ENCODE assay signal across 13 mouse cellular contexts in genomic region chr16:35183161-35183560, GRCm38 (mm10). TPM values are rescaled to one million over a fixed set of nuclear protein-coding genes. Genes with fewer than 3 reads are reported as not detected.
DNase-seq lines count a peak whose midpoint lies in the region; ATAC-seq and TF ChIP-seq lines count a peak whose summit lies in the region.
"Had no signal": no experiment of that assay in that cellular context is flagged by ENCODE, and none has a peak within 500 bp of the region (broad histone marks: within the 10 kb centered on the region; RNA-seq: fewer than 3 reads in every experiment).

No protein-coding gene starts in this region.

- peak; percentile 7; the same call in 1 of the 2 replicates for ATAC-seq in lung, embryonic 15.5 days (ENCODE audit: borderline replicate concordance, extremely low read depth, low FRiP score, low TSS enrichment)
- no peak for ATAC-seq in liver, embryonic 12.5 days

- intact Hi-C loops in gastrocnemius, adult 2 months (cut with DNase I): no loop called here

- WGBS in lung, embryonic 15.5 days: 61% methylated on average over 11 of the region's 11 CpGs
- WGBS in lung, adult 2 months: 71% methylated on average over 11 of the region's 11 CpGs
- 84% methylated on average over 11 of the region's 11 CpGs for WGBS in forebrain, embryonic 10.5 days
- 67% methylated on average over 11 of the region's 11 CpGs for WGBS in liver, embryonic 12.5 days (ENCODE audit: insufficient replicate concordance)

- H3K4me3 ChIP-seq in lung, embryonic 15.5 days: no peak overlapping the region
- no peak overlapping the region for H3K4me3 ChIP-seq in lung, adult 2 months (replicated peaks; ENCODE audit: extremely low read depth, low read depth, low read length)
- H3K4me3 ChIP-seq in gastrocnemius, adult 2 months: no peak overlapping the region
- H3K4me3 ChIP-seq in forebrain, embryonic 10.5 days: no peak overlapping the region
- no peak overlapping the region for H3K4me3 ChIP-seq in liver, embryonic 12.5 days
- H3K4me3 ChIP-seq: hindbrain, embryonic 15.5 days; midbrain, embryonic 10.5 days had no signal

- no peak overlapping the region for H3K4me2 ChIP-seq in lung, embryonic 15.5 days
- no peak overlapping the region for H3K4me2 ChIP-seq in liver, embryonic 12.5 days
- H3K4me2 ChIP-seq: hindbrain, embryonic 15.5 days; liver, embryonic 11.5 days had no signal

- H3K36me3 ChIP-seq in lung, embryonic 15.5 days: no peaks in the 10 kb centered on the region
- no peaks in the 10 kb centered on the region for H3K36me3 ChIP-seq in forebrain, embryonic 10.5 days (replicated peaks)
- no peaks in the 10 kb centered on the region for H3K36me3 ChIP-seq in liver, embryonic 12.5 days
- H3K36me3 ChIP-seq: midbrain, embryonic 10.5 days had no signal

- no peaks in the 10 kb centered on the region for H3K9me3 ChIP-seq in lung, embryonic 15.5 days
- H3K9me3 ChIP-seq in forebrain, embryonic 10.5 days: 0 out of 2 replicates have a peak, but pooled peaks cover 2% of the 10 kb centered on the region
- H3K9me3 ChIP-seq in liver, embryonic 12.5 days (replicated peaks): no peaks in the 10 kb centered on the region
- H3K9me3 ChIP-seq: hindbrain, embryonic 15.5 days; midbrain, embryonic 10.5 days had no signal

- TF ChIP-seq POLR2A in lung, adult 2 months (IDR thresholded peaks at IDR 0.05; ENCODE audit: borderline replicate concordance, extremely low read depth, low read depth, low read length): no peak

- H3K4me1 ChIP-seq in lung, embryonic 15.5 days: peaks cover 22% of the 10 kb centered on the region
- no peaks in the 10 kb centered on the region for H3K4me1 ChIP-seq in lung, adult 2 months (ENCODE audit: control insufficient read depth, insufficient read depth, low read length)
- peaks cover 8% of the 10 kb centered on the region; the same call in 1 of the 2 replicates for H3K4me1 ChIP-seq in forebrain, embryonic 10.5 days
- no peaks in the 10 kb centered on the region for H3K4me1 ChIP-seq in liver, embryonic 12.5 days
- H3K4me1 ChIP-seq: hindbrain, embryonic 15.5 days had no signal

- no peak overlapping the region for H3K9ac ChIP-seq in lung, embryonic 15.5 days
- no peak overlapping the region for H3K9ac ChIP-seq in liver, embryonic 12.5 days
- H3K9ac ChIP-seq: hindbrain, embryonic 15.5 days had no signal

- DNase-seq in adrenal gland, postnatal 25 days: peak; percentile 30
- no peak for DNase-seq in adrenal gland, adult 2 months
- no peak for DNase-seq in lung, adult 2 months
- DNase-seq in gastrocnemius, adult 2 months: peak; percentile 74
- DNase-seq in layer of hippocampus, adult 9-11 months: peak; percentile 56
- DNase-seq in forebrain, embryonic 10.5 days (ENCODE audit: extremely low spot score, low spot score): no peak
- DNase-seq: kidney, postnatal 10 days; right cerebral cortex, postnatal 25 days had no signal

- H3K27me3 ChIP-seq in lung, embryonic 15.5 days: no peaks in the 10 kb centered on the region
- H3K27me3 ChIP-seq in forebrain, embryonic 10.5 days (ENCODE audit: poor library complexity, severe bottlenecking): no peaks in the 10 kb centered on the region; the same call in 1 of the 2 replicates
- H3K27me3 ChIP-seq in liver, embryonic 12.5 days (replicated peaks): peaks cover 5% of the 10 kb centered on the region; the same call in 1 of the 2 replicates
- H3K27me3 ChIP-seq: hindbrain, embryonic 15.5 days had no signal

- H3K27ac ChIP-seq in lung, embryonic 15.5 days: no peak overlapping the region
- H3K27ac ChIP-seq in gastrocnemius, adult 2 months: no peak overlapping the region
- H3K27ac ChIP-seq in forebrain, embryonic 10.5 days: no peak overlapping the region
- H3K27ac ChIP-seq in liver, embryonic 12.5 days: no peak overlapping the region
- H3K27ac ChIP-seq: hindbrain, embryonic 15.5 days; midbrain, embryonic 10.5 days had no signal

- no peak for TF ChIP-seq CTCF in lung, adult 2 months (IDR thresholded peaks at IDR 0.05; ENCODE audit: insufficient read depth, low read length)
- TF ChIP-seq CTCF in gastrocnemius, adult 2 months (IDR thresholded peaks at IDR 0.05): no peak

RNA-seq across cellular contexts. Expression of gene Adcy5, which starts 28.5 kb away (rescaled TPM):
- 4.6 and 7.2 TPM in 2 replicates for total RNA-seq in adrenal gland, postnatal 25 days (2021)
- 10 to 100 TPM in 1 of 2 experiments, 1 to 10 TPM in 1; 9.1 to 21.7 TPM for total RNA-seq in adrenal gland, adult 2 months (2021)
- 17.1 and 32.8 TPM in 2 replicates for polyA plus RNA-seq in adrenal gland, adult 2 months (2012; rRNA removed)
- polyA plus RNA-seq in lung, embryonic 15.5 days (2015; fragmentation: Nextera tagmentation; extraction: Ambion mirVana): 1.5 and 1.6 TPM in 2 replicates
- polyA plus RNA-seq in lung, adult 2 months (2012; rRNA removed): 17.5 and 18.3 TPM in 2 replicates
- total RNA-seq in gastrocnemius, adult 2 months (2021): 1 to 10 TPM; 1.6 to 1.8 TPM
- polyA plus RNA-seq in forebrain, embryonic 10.5 days (2016; fragmentation: Nextera tagmentation; extraction: Ambion mirVana): 0.64 and 0.67 TPM in 2 replicates
- 0.20 and 0.27 TPM in 2 replicates for polyA plus RNA-seq in liver, embryonic 12.5 days (2016; fragmentation: Nextera tagmentation; extraction: Ambion mirVana)

Comparison
In these comparisons a context has a peak if more than half of its experiments do, and no peak if none do; other contexts are left out.
1. DNase-seq: peak in adrenal gland, postnatal 25 days (single experiment), gastrocnemius, adult 2 months (single experiment) and layer of hippocampus, adult 9-11 months (single experiment); none in adrenal gland, adult 2 months (single experiment), lung, adult 2 months (single experiment) and forebrain, embryonic 10.5 days (single experiment).